Mouse (Mus musculus): ENCODE data around the gene A1bg. TPM values are rescaled to one million over a fixed set of nuclear protein-coding genes. Genes with fewer than 3 reads are reported as not detected.

The A1bg gene
- not detected in 2 replicates for polyA plus RNA-seq (2016; fragmentation: Nextera tagmentation; extraction: Ambion mirVana)

DNA sequence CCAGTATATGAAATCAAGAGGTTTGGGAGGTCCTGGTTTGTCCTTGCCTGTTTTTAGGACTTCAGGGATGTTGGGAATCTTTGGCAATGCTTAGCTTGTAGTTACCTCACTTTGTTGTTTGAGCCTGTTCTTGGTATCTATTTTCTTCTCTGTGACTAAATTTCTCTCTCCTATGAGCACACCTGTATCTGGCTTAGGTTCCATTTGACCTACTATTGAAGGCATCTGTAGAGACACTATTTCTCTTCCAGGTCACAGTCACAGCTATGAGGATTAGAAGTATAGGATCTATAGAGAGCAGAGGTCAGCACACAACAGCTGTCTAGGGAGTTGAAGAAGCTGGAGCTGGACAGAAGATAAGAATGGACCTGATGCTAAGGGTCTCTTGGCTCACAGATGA is at the start of gene A1bg:
TSS of gene A1bg (minus strand) at position 101 of the 400 bp plus-strand sequence.
- Histone ChIP-seq H3K4me1 (0 out of 2 replicates have a peak, but pooled peaks cover 3% of the 10 kb centered on the region), H3K27me3 (ENCODE audit: insufficient read depth, poor library complexity, severe bottlenecking) (no peaks in the 10 kb centered on the region), H3K36me3 (no peaks in the 10 kb centered on the region), H3K9me3 (no peaks in the 10 kb centered on the region), H3K4me3 (no peak within 1 kb of the TSS), H3K27ac (no peak within 1 kb of the TSS)
- no peak for DNase-seq (ENCODE audit: low spot score)

GRCm38 (mm10) chr15:60968549-60968861 is 45.7 kb upstream of the A1bg start:
- H3K4me3 ChIP-seq = no peak overlapping the region
- H3K9me3 ChIP-seq = no peaks in the 10 kb centered on the region
- WGBS = 53% methylated on average over 1 of the region's 1 CpGs
- no peak for DNase-seq (ENCODE audit: low spot score)
- no peaks in the 10 kb centered on the region for H3K27me3 ChIP-seq (ENCODE audit: insufficient read depth, poor library complexity, severe bottlenecking)
- H3K36me3 ChIP-seq = no peaks in the 10 kb centered on the region
- no peak overlapping the region for H3K27ac ChIP-seq
- no peaks in the 10 kb centered on the region for H3K4me1 ChIP-seq

DNA sequence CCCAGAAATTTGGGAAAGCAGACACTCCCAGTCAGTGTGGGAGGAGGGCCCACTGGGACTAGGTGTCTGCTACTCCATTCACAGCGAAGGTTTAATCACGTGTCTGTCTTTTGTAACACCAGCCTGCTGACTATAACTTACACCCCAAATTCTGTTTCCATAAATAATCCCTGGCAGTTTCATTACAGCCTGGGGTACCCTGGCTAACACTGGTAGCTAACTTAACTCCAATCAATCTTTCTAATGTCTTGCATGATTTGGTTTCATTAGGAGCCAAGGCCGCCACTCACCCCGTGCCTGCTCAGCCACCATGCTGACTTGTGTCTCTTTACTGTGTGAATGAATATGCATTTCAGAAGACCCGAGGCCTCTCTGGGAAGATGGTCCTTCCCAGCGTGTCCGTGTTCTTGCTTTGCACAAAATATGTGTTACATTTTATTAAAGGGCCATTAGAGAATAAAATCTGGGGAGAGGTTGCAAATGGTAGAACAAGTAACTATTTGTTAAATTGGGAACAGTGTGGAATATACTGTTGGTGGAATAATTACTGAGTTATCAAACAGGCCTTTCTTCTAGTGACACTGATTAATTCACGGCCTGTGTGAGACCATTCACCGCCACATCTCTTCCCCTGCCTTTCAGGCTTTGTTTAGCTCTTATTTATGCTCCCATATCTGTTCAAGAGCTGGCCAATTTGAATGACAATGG is 45.2 kb upstream of the A1bg start:
- DNase-seq (ENCODE audit: low spot score) = no peak
- 76% methylated on average over 9 of the region's 9 CpGs for WGBS
- Histone ChIP-seq H3K27ac (no peak overlapping the region), H3K4me3 (no peak overlapping the region), H3K4me1 (no peaks in the 10 kb centered on the region), H3K36me3 (no peaks in the 10 kb centered on the region), H3K9me3 (no peaks in the 10 kb centered on the region), H3K27me3 (ENCODE audit: insufficient read depth, poor library complexity, severe bottlenecking) (no peaks in the 10 kb centered on the region)

GRCm38 (mm10) chr15:60925686-60926085 is 2.9 kb upstream of the A1bg start:
- WGBS = 29% methylated on average over 4 of the region's 4 CpGs
- no peak for DNase-seq (ENCODE audit: low spot score)
- H3K27ac ChIP-seq = no peak overlapping the region
- no peak overlapping the region for H3K4me3 ChIP-seq
- H3K27me3 ChIP-seq (ENCODE audit: insufficient read depth, poor library complexity, severe bottlenecking) = no peaks in the 10 kb centered on the region
- no peaks in the 10 kb centered on the region for H3K36me3 ChIP-seq
- H3K4me1 ChIP-seq = 0 out of 2 replicates have a peak, but pooled peaks cover 3% of the 10 kb centered on the region
- no peaks in the 10 kb centered on the region for H3K9me3 ChIP-seq

- Histone ChIP-seq H3K27ac (no peak overlapping the region), H3K4me1 (no peaks in the 10 kb centered on the region), H3K4me3 (no peak overlapping the region), H3K9me3 (no peaks in the 10 kb centered on the region), H3K27me3 (ENCODE audit: insufficient read depth, poor library complexity, severe bottlenecking) (no peaks in the 10 kb centered on the region), H3K36me3 (no peaks in the 10 kb centered on the region)
- whole genome bisulfite sequencing = 74% methylated on average over 6 of the region's 6 CpGs
- no peak for DNase-seq (ENCODE audit: low spot score)
These were observed 18.8 kb downstream of the A1bg start for GRCm38 (mm10) chr15:60903763-60904697.

GRCm38 (mm10) chr15:60898187-60898965 is 24.4 kb downstream of the A1bg start:
- WGBS = 77% methylated on average over 6 of the region's 6 CpGs
- Histone ChIP-seq H3K4me1 (no peaks in the 10 kb centered on the region), H3K4me3 (no peak overlapping the region), H3K36me3 (no peaks in the 10 kb centered on the region), H3K9me3 (no peaks in the 10 kb centered on the region), H3K27me3 (ENCODE audit: insufficient read depth, poor library complexity, severe bottlenecking) (no peaks in the 10 kb centered on the region), H3K27ac (no peak overlapping the region)
- DNase-seq (ENCODE audit: low spot score) = no peak

- WGBS = 86% methylated on average over 2 of the region's 2 CpGs
- H3K27ac ChIP-seq = no peak overlapping the region
- no peaks in the 10 kb centered on the region for H3K36me3 ChIP-seq
- peaks cover 7% of the 10 kb centered on the region for H3K4me1 ChIP-seq
- H3K9me3 ChIP-seq = no peaks in the 10 kb centered on the region
- DNase-seq (ENCODE audit: low spot score) = no peak
- no peak overlapping the region for H3K4me3 ChIP-seq
- no peaks in the 10 kb centered on the region for H3K27me3 ChIP-seq (ENCODE audit: insufficient read depth, poor library complexity, severe bottlenecking)
These were observed 26.8 kb downstream of the A1bg start for GRCm38 (mm10) chr15:60896040-60896439.

DNA sequence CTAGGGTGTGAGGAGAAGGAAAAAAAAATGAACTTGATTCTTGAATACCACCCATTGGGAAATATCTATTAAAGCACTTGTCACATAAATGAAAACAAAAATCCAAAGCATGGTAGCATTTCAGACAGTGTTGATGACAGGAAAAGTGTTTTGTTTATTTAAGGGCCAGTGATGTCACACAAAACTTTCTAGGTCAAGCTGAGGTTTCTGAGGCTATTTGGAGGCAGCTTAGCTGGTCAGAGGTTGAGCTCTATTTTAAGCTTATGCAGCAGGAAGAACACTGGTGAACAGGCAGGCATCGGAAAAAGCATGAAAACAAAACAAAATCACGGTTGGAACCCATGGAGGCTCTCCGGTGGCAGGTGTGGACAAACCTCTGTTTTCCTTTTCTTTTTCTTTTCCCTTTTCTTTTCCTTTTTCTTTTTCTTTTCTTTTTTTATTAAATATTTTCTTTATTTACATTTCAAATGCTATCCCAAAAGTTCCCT is 29.8 kb downstream of the A1bg start:
- Histone ChIP-seq H3K4me3 (no peak overlapping the region), H3K36me3 (no peaks in the 10 kb centered on the region), H3K4me1 (peaks cover 7% of the 10 kb centered on the region), H3K27me3 (ENCODE audit: insufficient read depth, poor library complexity, severe bottlenecking) (no peaks in the 10 kb centered on the region), H3K9me3 (no peaks in the 10 kb centered on the region), H3K27ac (peak overlapping the region; percentile 62; the same call in 1 of the 2 replicates)
- no peak for DNase-seq (ENCODE audit: low spot score)
- WGBS = 46% methylated on average over 3 of the region's 3 CpGs

DNA sequence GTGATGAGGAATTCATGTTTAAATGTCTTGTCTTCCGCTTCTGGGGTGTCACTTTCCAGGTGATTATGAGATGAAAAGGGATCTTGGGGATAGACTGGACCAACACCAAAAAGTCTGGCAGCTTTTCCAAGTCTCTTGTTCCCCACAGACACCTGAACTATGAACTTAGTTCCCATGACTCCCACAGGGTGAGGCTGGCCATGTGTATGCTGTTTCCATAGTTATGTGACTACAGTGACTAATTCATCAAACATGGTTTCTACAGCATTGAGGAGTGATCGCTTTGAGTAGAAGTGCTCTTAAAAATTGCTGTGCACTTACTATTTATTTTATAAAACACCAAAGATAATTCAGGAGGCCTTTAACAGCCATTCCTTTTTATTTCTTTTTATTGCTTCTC is 34.1 kb downstream of the A1bg start:
- WGBS = 79% methylated on average over 2 of the region's 2 CpGs
- DNase-seq (ENCODE audit: low spot score) = no peak

GRCm38 (mm10) chr15:60875721-60876120 is 47.1 kb downstream of the A1bg start:
- 82% methylated on average over 6 of the region's 6 CpGs for WGBS
- no peaks in the 10 kb centered on the region for H3K9me3 ChIP-seq
- no peak for DNase-seq (ENCODE audit: low spot score)
- H3K36me3 ChIP-seq = no peaks in the 10 kb centered on the region
- H3K4me3 ChIP-seq = no peak overlapping the region
- H3K27me3 ChIP-seq (ENCODE audit: insufficient read depth, poor library complexity, severe bottlenecking) = no peaks in the 10 kb centered on the region
- H3K4me1 ChIP-seq = no peaks in the 10 kb centered on the region
- H3K27ac ChIP-seq = no peak overlapping the region

More for the DNA sequence above, 34.1 kb downstream of the A1bg start:
- Histone ChIP-seq H3K4me1 (peaks cover 7% of the 10 kb centered on the region), H3K27me3 (ENCODE audit: insufficient read depth, poor library complexity, severe bottlenecking) (no peaks in the 10 kb centered on the region), H3K4me3 (no peak overlapping the region), H3K9me3 (no peaks in the 10 kb centered on the region), H3K27ac (no peak overlapping the region), H3K36me3 (no peaks in the 10 kb centered on the region)

GRCm38 (mm10) chr15:60862417-60862816 is 60.4 kb downstream of the A1bg start:
- 85% methylated on average over 3 of the region's 3 CpGs for WGBS
- no peaks in the 10 kb centered on the region for H3K36me3 ChIP-seq
- no peaks in the 10 kb centered on the region for H3K27me3 ChIP-seq (ENCODE audit: insufficient read depth, poor library complexity, severe bottlenecking)
- H3K4me1 ChIP-seq = no peaks in the 10 kb centered on the region
- no peak overlapping the region for H3K27ac ChIP-seq
- H3K4me3 ChIP-seq = no peak overlapping the region
- no peaks in the 10 kb centered on the region for H3K9me3 ChIP-seq
- no peak for DNase-seq (ENCODE audit: low spot score)

DNA sequence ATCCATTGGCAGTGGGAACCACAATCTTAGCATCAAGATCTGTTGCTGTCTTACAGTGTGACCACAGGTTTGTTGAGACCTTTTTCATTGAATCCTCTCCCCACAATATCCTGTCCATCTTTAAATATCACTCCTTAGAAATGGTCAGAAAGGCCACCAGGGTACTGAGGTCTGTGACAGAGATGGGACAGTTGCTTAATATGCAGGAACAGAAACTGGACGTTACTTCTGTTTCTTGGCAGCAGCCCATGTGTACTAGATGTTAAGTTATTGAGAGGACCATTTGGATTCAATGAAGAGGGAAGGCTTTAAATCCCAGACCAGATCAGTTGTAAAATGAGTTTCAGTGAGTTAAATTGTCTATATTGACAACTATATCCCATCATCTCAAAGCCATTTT is 67.7 kb downstream of the A1bg start:
- Histone ChIP-seq H3K9me3 (no peaks in the 10 kb centered on the region), H3K36me3 (no peaks in the 10 kb centered on the region), H3K4me3 (no peak overlapping the region), H3K27ac (no peak overlapping the region), H3K27me3 (ENCODE audit: insufficient read depth, poor library complexity, severe bottlenecking) (no peaks in the 10 kb centered on the region), H3K4me1 (peaks cover 17% of the 10 kb centered on the region)
- no peak for DNase-seq (ENCODE audit: low spot score)
- WGBS = 79% methylated on average over 1 of the region's 1 CpGs
